Mouse (Mus musculus) G1E (cell line): Measurements from ENCODE around the gene Gdpd3.

ENCODE experiments used
- CTCF ChIP-seq: IDR thresholded peaks from 2 replicates; pipeline ENCODE4 v1.5.1; 2012; ENCODE audit warnings: low read depth, low read length, inconsistent platforms, mixed read lengths
- POLR2AphosphoS5 ChIP-seq: IDR thresholded peaks from 2 replicates; pipeline ENCODE4 v1.6.1; 2012; ENCODE audit warnings: low read depth, low read length, inconsistent platforms; ENCODE audit not compliant: insufficient replicate concordance

GRCm38 (mm10) chr7:126739551-126739950 is 26.6 kb upstream of the Gdpd3 start:
- no peak for TF ChIP-seq CTCF
- no peak for TF ChIP-seq POLR2AphosphoS5
